Mouse (Mus musculus): ENCODE measurements at regions not wholly inside any gene's neighbourhood (a gene's known extent, or its start where the extent isn't known, plus 50 kb on each side); places are given as distances from the start of the nearest gene placed in this dataset.
"Not testable (repeated sequence)": the region's sequence is repeated elsewhere in the genome, so short reads cannot be mapped to it uniquely, and the experiment has no call there.

DNA sequence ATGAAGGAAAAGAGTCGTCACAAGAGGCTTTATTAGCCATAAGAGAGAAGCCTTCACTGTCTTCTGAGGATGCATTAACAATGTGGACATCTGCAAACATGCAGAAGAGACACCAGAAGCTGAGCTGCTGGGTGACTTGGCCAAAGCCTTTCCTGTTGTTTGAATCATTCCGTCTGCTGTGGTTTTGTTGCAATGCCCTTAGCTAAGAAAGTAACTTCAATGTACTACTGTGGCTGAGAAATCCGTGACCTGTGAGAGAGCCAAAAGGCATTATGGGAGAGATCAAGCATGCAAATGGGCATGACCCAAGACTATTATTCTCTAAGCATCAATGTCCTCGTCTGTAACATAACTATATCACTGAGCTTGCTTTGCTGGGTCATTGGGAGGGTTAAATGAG, 132.7 kb upstream of the Mon1b start:
- Histone ChIP-seq H3K27me3 (ENCODE audit: insufficient read depth, low read length) (no peaks in the 10 kb centered on the region), H3K9me3 (replicated peaks; ENCODE audit: low read length) (no peaks in the 10 kb centered on the region), H3K4me2 (ENCODE audit: low read length) (no peak overlapping the region), H3K4me1 (replicated peaks; ENCODE audit: insufficient read depth, low read length) (no peaks in the 10 kb centered on the region), H3K9ac (ENCODE audit: low read depth, low read length) (no peak overlapping the region), H3K4me3 (replicated peaks; ENCODE audit: low read depth, low read length) (no peak overlapping the region), H3K36me3 (ENCODE audit: insufficient read depth, low read length) (no peaks in the 10 kb centered on the region), H3K27ac (no peak overlapping the region)
- DNase-seq (ENCODE audit: low spot score) (no peak), ATAC-seq (replicated peaks; ENCODE audit: low FRiP score, low read depth) (no peak)
- 55% methylated on average over 4 of the region's 4 CpGs for WGBS
- no peak for TF ChIP-seq CTCF (IDR thresholded peaks at IDR 0.05; ENCODE audit: low read depth)

DNA sequence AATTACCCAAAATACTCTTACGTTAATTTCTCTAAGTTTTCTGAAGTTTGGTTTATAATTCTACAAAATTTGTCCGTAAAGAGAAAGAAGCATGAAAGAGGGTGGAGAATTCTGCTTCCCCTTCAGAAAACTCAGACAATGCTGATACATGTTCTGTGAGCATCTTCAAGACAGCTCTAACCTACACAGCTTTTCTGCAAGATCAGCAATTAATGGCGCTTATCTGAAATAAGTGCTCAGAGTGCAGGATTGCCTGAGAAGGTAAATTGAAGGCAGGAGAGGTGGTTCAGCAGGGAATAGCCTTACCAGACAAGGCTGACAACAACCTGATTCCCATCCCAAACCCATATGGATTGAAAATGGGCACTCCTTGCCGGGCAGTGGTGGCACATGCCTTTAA, 122.5 kb upstream of the Mon1b start:
- 97% methylated on average over 4 of the region's 4 CpGs for WGBS
- no peak for TF ChIP-seq CTCF (IDR thresholded peaks at IDR 0.05; ENCODE audit: low read depth)
- no peak for DNase-seq (ENCODE audit: low spot score)

DNA sequence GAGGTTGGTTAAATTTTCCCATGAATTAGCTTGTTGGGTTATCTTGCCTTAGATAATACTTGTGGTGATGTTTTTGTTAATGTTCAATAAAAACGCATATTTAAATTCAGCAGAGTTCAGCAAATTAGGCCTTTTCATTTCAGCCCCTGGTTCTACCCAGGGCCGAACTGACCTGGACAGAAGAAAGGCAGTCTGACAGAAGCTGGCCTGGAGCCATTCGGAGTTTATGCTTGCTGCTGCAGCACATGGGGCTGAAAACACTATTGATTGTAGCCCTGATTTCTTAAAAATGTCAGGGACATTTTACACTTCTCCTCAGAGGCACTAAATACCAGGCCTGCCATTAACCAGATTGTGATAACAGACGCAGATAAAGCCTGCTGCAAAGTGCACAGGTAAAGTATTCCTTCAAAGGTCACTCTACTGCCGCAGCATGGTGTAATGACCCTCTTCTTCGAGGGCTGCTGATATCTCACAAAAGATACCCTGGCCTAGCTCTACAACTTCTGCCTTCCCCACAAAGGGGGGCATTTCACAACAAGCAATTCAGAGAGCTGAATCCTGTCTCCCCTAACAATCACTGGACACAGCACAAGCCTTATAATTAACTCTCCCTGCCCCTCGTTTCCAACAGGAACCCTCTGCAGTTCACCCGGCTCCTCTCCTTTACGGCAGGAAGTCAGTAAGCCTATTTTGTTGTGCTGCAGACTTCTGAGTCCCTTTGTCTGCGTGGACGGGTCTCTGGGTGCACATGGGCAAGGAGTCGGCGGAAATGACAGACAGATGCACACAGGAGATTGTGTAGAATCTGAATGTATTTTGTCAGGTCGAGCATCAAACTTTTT, 121.3 kb upstream of the Mon1b start:
- no peak overlapping the region for H3K4me2 ChIP-seq (ENCODE audit: low read length)
- 59% methylated on average over 14 of the region's 14 CpGs for WGBS
- no peak for TF ChIP-seq CTCF (IDR thresholded peaks at IDR 0.05; ENCODE audit: low read depth)
- ATAC-seq (replicated peaks; ENCODE audit: low FRiP score, low read depth) = no peak
- no peaks in the 10 kb centered on the region for H3K36me3 ChIP-seq (ENCODE audit: insufficient read depth, low read length)
- H3K9me3 ChIP-seq (replicated peaks; ENCODE audit: low read length) = no peaks in the 10 kb centered on the region
- no peaks in the 10 kb centered on the region for H3K4me1 ChIP-seq (replicated peaks; ENCODE audit: insufficient read depth, low read length)
- DNase-seq (ENCODE audit: low spot score) = no peak
- no peak overlapping the region for H3K27ac ChIP-seq
- H3K9ac ChIP-seq (ENCODE audit: low read depth, low read length) = no peak overlapping the region
- H3K4me3 ChIP-seq (replicated peaks; ENCODE audit: low read depth, low read length) = no peak overlapping the region
- H3K27me3 ChIP-seq (ENCODE audit: insufficient read depth, low read length) = no peaks in the 10 kb centered on the region

More for the DNA sequence above, 122.5 kb upstream of the Mon1b start:
- H3K36me3 ChIP-seq (ENCODE audit: insufficient read depth, low read length) = no peaks in the 10 kb centered on the region
- no peak for ATAC-seq (replicated peaks; ENCODE audit: low FRiP score, low read depth)
- no peak overlapping the region for H3K4me3 ChIP-seq (replicated peaks; ENCODE audit: low read depth, low read length)
- no peak overlapping the region for H3K27ac ChIP-seq
- no peak overlapping the region for H3K9ac ChIP-seq (ENCODE audit: low read depth, low read length)
- H3K9me3 ChIP-seq (replicated peaks; ENCODE audit: low read length) = no peaks in the 10 kb centered on the region
- no peaks in the 10 kb centered on the region for H3K27me3 ChIP-seq (ENCODE audit: insufficient read depth, low read length)
- H3K4me1 ChIP-seq (replicated peaks; ENCODE audit: insufficient read depth, low read length) = no peaks in the 10 kb centered on the region
- no peak overlapping the region for H3K4me2 ChIP-seq (ENCODE audit: low read length)

DNA sequence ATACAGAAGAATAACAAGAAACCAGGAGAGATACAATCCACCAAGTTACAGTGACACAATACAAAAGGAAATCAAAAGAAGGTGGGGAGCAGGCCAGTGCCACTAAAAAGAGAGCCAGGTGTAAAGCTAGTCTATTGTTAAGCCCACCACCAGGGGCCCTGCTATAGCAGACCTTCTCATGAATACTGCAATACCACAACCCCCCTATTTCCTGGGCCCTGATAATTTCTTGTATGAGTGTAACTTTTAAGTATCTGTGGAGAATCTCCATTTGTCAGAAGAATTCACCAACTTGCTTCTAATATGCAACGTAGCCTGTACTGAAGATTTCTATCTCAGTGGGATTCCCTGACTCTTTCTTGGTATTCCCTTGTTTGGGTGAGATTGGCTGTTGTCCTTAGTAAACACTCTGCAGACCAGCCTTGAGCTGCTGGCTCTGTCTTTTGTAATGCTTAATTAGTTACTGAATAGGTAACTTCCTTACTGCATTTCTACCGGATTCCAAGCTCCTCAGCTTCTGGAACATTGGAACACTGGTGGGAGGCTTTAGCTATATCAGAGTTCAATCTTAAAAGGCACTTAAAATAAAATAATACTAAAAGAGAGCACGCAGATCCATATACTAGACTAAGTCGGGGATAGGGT, 120.5 kb upstream of the Mon1b start:
- not testable (repeated sequence) for DNase-seq (ENCODE audit: low spot score); ATAC-seq (replicated peaks; ENCODE audit: low FRiP score, low read depth)

DNA sequence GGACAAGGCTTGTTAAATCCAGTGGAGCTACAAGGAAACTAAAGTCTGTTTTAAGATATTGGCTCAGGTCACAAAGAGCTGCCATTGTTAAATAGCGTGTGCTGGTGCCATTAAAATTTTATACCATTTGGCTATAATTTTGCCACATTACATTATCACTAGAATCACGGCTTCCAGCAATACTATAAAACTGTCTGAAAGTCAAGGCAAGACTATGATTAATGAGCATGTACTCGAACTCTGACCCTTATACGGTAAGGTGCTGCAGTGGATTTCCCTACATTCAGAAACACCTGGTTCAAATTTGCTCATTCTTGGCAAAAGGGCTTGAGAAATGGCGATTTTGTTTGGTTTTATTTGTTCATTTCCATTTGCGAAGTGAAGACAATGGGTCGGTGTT, 119.2 kb upstream of the Mon1b start:
- Histone ChIP-seq H3K4me2 (ENCODE audit: low read length) (no peak overlapping the region), H3K4me1 (replicated peaks; ENCODE audit: insufficient read depth, low read length) (no peaks in the 10 kb centered on the region), H3K27ac (no peak overlapping the region), H3K36me3 (ENCODE audit: insufficient read depth, low read length) (no peaks in the 10 kb centered on the region), H3K4me3 (replicated peaks; ENCODE audit: low read depth, low read length) (no peak overlapping the region), H3K9me3 (replicated peaks; ENCODE audit: low read length) (no peaks in the 10 kb centered on the region), H3K27me3 (ENCODE audit: insufficient read depth, low read length) (no peaks in the 10 kb centered on the region), H3K9ac (ENCODE audit: low read depth, low read length) (no peak overlapping the region)
- WGBS = 58% methylated on average over 7 of the region's 7 CpGs
- TF ChIP-seq CTCF (IDR thresholded peaks at IDR 0.05; ENCODE audit: low read depth) = no peak
- DNase-seq (ENCODE audit: low spot score) = no peak
- ATAC-seq (replicated peaks; ENCODE audit: low FRiP score, low read depth) = no peak

More for the DNA sequence above, 120.5 kb upstream of the Mon1b start:
- not testable (repeated sequence) for H3K27ac ChIP-seq; H3K36me3 ChIP-seq (ENCODE audit: insufficient read depth, low read length); H3K9ac ChIP-seq (ENCODE audit: low read depth, low read length); H3K4me2 ChIP-seq (ENCODE audit: low read length); H3K27me3 ChIP-seq (ENCODE audit: insufficient read depth, low read length); H3K4me1 ChIP-seq (replicated peaks; ENCODE audit: insufficient read depth, low read length); H3K9me3 ChIP-seq (replicated peaks; ENCODE audit: low read length); H3K4me3 ChIP-seq (replicated peaks; ENCODE audit: low read depth, low read length)
- WGBS = 69% methylated on average over 4 of the region's 4 CpGs

DNA sequence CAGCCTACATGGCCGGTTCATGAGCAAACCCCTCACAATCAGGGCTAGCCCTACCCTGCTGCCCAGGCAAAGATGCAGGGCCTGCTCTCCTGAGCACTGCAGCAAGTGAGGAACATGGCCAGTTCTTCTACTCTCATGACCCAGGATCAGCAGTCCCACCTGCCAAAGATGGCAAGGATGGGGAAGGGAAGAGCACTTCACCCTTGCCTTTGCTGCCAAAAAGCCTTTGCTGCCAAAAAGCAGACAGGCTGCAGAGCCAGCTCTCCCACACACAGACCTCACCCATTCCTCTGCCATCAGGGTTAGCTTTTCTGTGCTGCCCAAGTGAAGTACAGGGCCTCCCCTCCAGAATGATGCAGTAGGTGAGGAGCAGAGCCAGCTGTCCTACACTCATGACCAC, 117.5 kb upstream of the Mon1b start:
- 80% methylated on average over 1 of the region's 1 CpGs for WGBS
- Histone ChIP-seq H3K9ac (ENCODE audit: low read depth, low read length) (no peak overlapping the region), H3K4me2 (ENCODE audit: low read length) (no peak overlapping the region), H3K36me3 (ENCODE audit: insufficient read depth, low read length) (no peaks in the 10 kb centered on the region), H3K4me3 (replicated peaks; ENCODE audit: low read depth, low read length) (no peak overlapping the region), H3K4me1 (replicated peaks; ENCODE audit: insufficient read depth, low read length) (no peaks in the 10 kb centered on the region), H3K27ac (no peak overlapping the region), H3K9me3 (replicated peaks; ENCODE audit: low read length) (no peaks in the 10 kb centered on the region), H3K27me3 (ENCODE audit: insufficient read depth, low read length) (no peaks in the 10 kb centered on the region)
- no peak for TF ChIP-seq CTCF (IDR thresholded peaks at IDR 0.05; ENCODE audit: low read depth)
- DNase-seq (ENCODE audit: low spot score) (no peak), ATAC-seq (replicated peaks; ENCODE audit: low FRiP score, low read depth) (no peak)
